Mouse (Mus musculus): ENCODE measurements around the gene Epha6. TPM values are rescaled to one million over a fixed set of nuclear protein-coding genes. Genes with fewer than 3 reads are reported as not detected.
A peak's percentile ranks its signal among the peaks of the same experiment; 100 is the strongest.

Epha6 gene
- polyA plus RNA-seq, 1 experiment from 2014 or later, result not detected

- Histone ChIP-seq H3K4me3 (ENCODE audit: low read depth, low read length) (no peak overlapping the region), H3K27ac (ENCODE audit: low read depth) (no peak overlapping the region), H3K4me2 (no peak overlapping the region), H3K9ac (no peak overlapping the region), H3K36me3 (ENCODE audit: insufficient read depth) (no peaks in the 10 kb centered on the region), H3K27me3 (ENCODE audit: insufficient read depth, low read length) (no peaks in the 10 kb centered on the region), H3K9me3 (ENCODE audit: low read depth, low read length) (no peaks in the 10 kb centered on the region), H3K4me1 (ENCODE audit: insufficient read depth) (no peaks in the 10 kb centered on the region)
- WGBS, result 55% methylated on average over 4 of the region's 4 CpGs
- DNase-seq, result no peak
- no peak for TF ChIP-seq CTCF (IDR thresholded peaks at IDR 0.05; ENCODE audit: low read depth)
- no peak for ATAC-seq (ENCODE audit: insufficient read depth)
Observed at GRCm38 (mm10) chr16:59750905-59751304, 854.4 kb downstream of the Epha6 start.

GRCm38 (mm10) chr16:59743669-59744068 is 861.7 kb downstream of the Epha6 start:
- H3K4me2 ChIP-seq, result no peak overlapping the region
- ATAC-seq (ENCODE audit: insufficient read depth) (peak; percentile 88), DNase-seq (peak; percentile 74)
- H3K27ac ChIP-seq (ENCODE audit: low read depth), result no peak overlapping the region
- no peaks in the 10 kb centered on the region for H3K4me1 ChIP-seq (ENCODE audit: insufficient read depth)
- H3K9ac ChIP-seq, result no peak overlapping the region
- WGBS, result 34% methylated on average over 1 of the region's 1 CpGs
- H3K4me3 ChIP-seq (ENCODE audit: low read depth, low read length), result no peak overlapping the region
- H3K9me3 ChIP-seq (ENCODE audit: low read depth, low read length), result no peaks in the 10 kb centered on the region
- no peak for TF ChIP-seq CTCF (IDR thresholded peaks at IDR 0.05; ENCODE audit: low read depth)
- no peaks in the 10 kb centered on the region for H3K36me3 ChIP-seq (ENCODE audit: insufficient read depth)
- no peaks in the 10 kb centered on the region for H3K27me3 ChIP-seq (ENCODE audit: insufficient read depth, low read length)

GRCm38 (mm10) chr16:59715524-59715923 is 889.8 kb downstream of the Epha6 start:
- no peak for DNase-seq
- ATAC-seq (ENCODE audit: insufficient read depth), result no peak
- no peak for TF ChIP-seq CTCF (IDR thresholded peaks at IDR 0.05; ENCODE audit: low read depth)

GRCm38 (mm10) chr16:59693230-59693629 is 912.1 kb downstream of the Epha6 start:
- H3K4me3 ChIP-seq (ENCODE audit: low read depth, low read length), result no peak overlapping the region
- no peaks in the 10 kb centered on the region for H3K4me1 ChIP-seq (ENCODE audit: insufficient read depth)
- no peak overlapping the region for H3K27ac ChIP-seq (ENCODE audit: low read depth)
- DNase-seq (no peak), ATAC-seq (ENCODE audit: insufficient read depth) (no peak)
- no peaks in the 10 kb centered on the region for H3K36me3 ChIP-seq (ENCODE audit: insufficient read depth)
- H3K27me3 ChIP-seq (ENCODE audit: insufficient read depth, low read length), result no peaks in the 10 kb centered on the region
- H3K4me2 ChIP-seq, result no peak overlapping the region
- H3K9me3 ChIP-seq (ENCODE audit: low read depth, low read length), result no peaks in the 10 kb centered on the region
- TF ChIP-seq CTCF (IDR thresholded peaks at IDR 0.05; ENCODE audit: low read depth), result no peak
- H3K9ac ChIP-seq, result no peak overlapping the region
- WGBS, result 91% methylated on average over 7 of the region's 7 CpGs

More at GRCm38 (mm10) chr16:59715524-59715923, 889.8 kb downstream of the Epha6 start:
- no peak overlapping the region for H3K4me3 ChIP-seq (ENCODE audit: low read depth, low read length)
- H3K4me2 ChIP-seq, result no peak overlapping the region
- H3K4me1 ChIP-seq (ENCODE audit: insufficient read depth), result no peaks in the 10 kb centered on the region
- H3K27ac ChIP-seq (ENCODE audit: low read depth), result no peak overlapping the region
- no peaks in the 10 kb centered on the region for H3K9me3 ChIP-seq (ENCODE audit: low read depth, low read length)
- WGBS, result 67% methylated on average over 4 of the region's 4 CpGs
- no peak overlapping the region for H3K9ac ChIP-seq
- no peaks in the 10 kb centered on the region for H3K36me3 ChIP-seq (ENCODE audit: insufficient read depth)
- H3K27me3 ChIP-seq (ENCODE audit: insufficient read depth, low read length), result no peaks in the 10 kb centered on the region

GRCm38 (mm10) chr16:59689120-59689519 is 916.2 kb downstream of the Epha6 start:
- H3K4me1 ChIP-seq (ENCODE audit: insufficient read depth), result no peaks in the 10 kb centered on the region
- no peak for DNase-seq
- TF ChIP-seq CTCF (IDR thresholded peaks at IDR 0.05; ENCODE audit: low read depth), result no peak
- no peak overlapping the region for H3K4me3 ChIP-seq (ENCODE audit: low read depth, low read length)
- no peak overlapping the region for H3K4me2 ChIP-seq
- no peak overlapping the region for H3K27ac ChIP-seq (ENCODE audit: low read depth)
- no peaks in the 10 kb centered on the region for H3K27me3 ChIP-seq (ENCODE audit: insufficient read depth, low read length)
- H3K36me3 ChIP-seq (ENCODE audit: insufficient read depth), result no peaks in the 10 kb centered on the region
- no peak overlapping the region for H3K9ac ChIP-seq
- no peaks in the 10 kb centered on the region for H3K9me3 ChIP-seq (ENCODE audit: low read depth, low read length)
- ATAC-seq (ENCODE audit: insufficient read depth), result no peak
- 84% methylated on average over 5 of the region's 5 CpGs for WGBS

GRCm38 (mm10) chr16:59685135-59685534 is 920.2 kb downstream of the Epha6 start:
- no peak for DNase-seq
- 59% methylated on average over 5 of the region's 5 CpGs for WGBS
- ATAC-seq (ENCODE audit: insufficient read depth), result no peak
- Histone ChIP-seq H3K9me3 (ENCODE audit: low read depth, low read length) (no peaks in the 10 kb centered on the region), H3K4me3 (ENCODE audit: low read depth, low read length) (no peak overlapping the region), H3K27ac (ENCODE audit: low read depth) (no peak overlapping the region), H3K9ac (no peak overlapping the region), H3K4me2 (no peak overlapping the region), H3K27me3 (ENCODE audit: insufficient read depth, low read length) (no peaks in the 10 kb centered on the region), H3K4me1 (ENCODE audit: insufficient read depth) (no peaks in the 10 kb centered on the region), H3K36me3 (ENCODE audit: insufficient read depth) (no peaks in the 10 kb centered on the region)
- no peak for TF ChIP-seq CTCF (IDR thresholded peaks at IDR 0.05; ENCODE audit: low read depth)

GRCm38 (mm10) chr16:59683434-59683833 is 921.9 kb downstream of the Epha6 start:
- H3K4me3 ChIP-seq (ENCODE audit: low read depth, low read length), result no peak overlapping the region
- H3K27me3 ChIP-seq (ENCODE audit: insufficient read depth, low read length), result no peaks in the 10 kb centered on the region
- H3K9me3 ChIP-seq (ENCODE audit: low read depth, low read length), result no peaks in the 10 kb centered on the region
- no peaks in the 10 kb centered on the region for H3K4me1 ChIP-seq (ENCODE audit: insufficient read depth)
- peak; percentile 88 for ATAC-seq (ENCODE audit: insufficient read depth)
- TF ChIP-seq CTCF (IDR thresholded peaks at IDR 0.05; ENCODE audit: low read depth), result peak; percentile 93
- peak; percentile 95 for DNase-seq
- no peak overlapping the region for H3K4me2 ChIP-seq
- WGBS, result 8% methylated on average over 8 of the region's 8 CpGs
- H3K27ac ChIP-seq (ENCODE audit: low read depth), result no peak overlapping the region
- no peaks in the 10 kb centered on the region for H3K36me3 ChIP-seq (ENCODE audit: insufficient read depth)
- H3K9ac ChIP-seq, result no peak overlapping the region

All from lung, embryonic 14.5 days (tissue).